Mouse (Mus musculus) heart, postnatal 10 days (tissue): ENCODE results near the gene Disp2. TPM values are rescaled to one million over a fixed set of nuclear protein-coding genes. Genes with fewer than 3 reads are reported as not detected.
A peak's percentile ranks its signal among the peaks of the same experiment; 100 is the strongest.

Source experiments
- DNase-seq, 2 experiments: peaks; one replicate each; pipeline ENCODE4 v3.0.0; 2021
- intact Hi-C: fragments of 180-260 bp; cut with DNase I; formaldehyde crosslinking; loops from one replicate; pipeline ENCODE4 v1.15.1; 2025
- total RNA-seq, 2 experiments: library from RNA; stranded (reverse); gene quantifications; 2 replicates each; pipeline ENCODE4 v1.2.3; 2021

Gene Disp2
- total RNA-seq, 2 experiments from 2014 or later, result 0.07 TPM; not detected in 1

GRCm38 (mm10) chr2:118755407-118755806 lies 24.1 kb upstream of the Disp2 start:
- DNase-seq, result no peak
- intact Hi-C loops, result no loop called here

GRCm38 (mm10) chr2:118756103-118756502 lies 23.4 kb upstream of the Disp2 start:
- DNase-seq, result no peak
- intact Hi-C loops, result no loop called here

GRCm38 (mm10) chr2:118759828-118760227 lies 19.7 kb upstream of the Disp2 start:
- peak; percentile 66 to 70 for DNase-seq
- intact Hi-C loops, result loop anchor here (1.0 kb wide), 1 partner anchor 60 kb away; no protein-coding TSS in a partner anchor

GRCm38 (mm10) chr2:118760311-118761025 lies 19.1 kb upstream of the Disp2 start:
- intact Hi-C loops, result loop anchor here (1.0 kb wide), 2 partner anchors 60 to 123 kb away; no protein-coding TSS in a partner anchor
- DNase-seq, result peak in 1 of 2 experiments; percentile 41

- intact Hi-C loops, result loop anchor here (1.0 kb wide), 1 partner anchor 122 kb away; no protein-coding TSS in a partner anchor
- DNase-seq, result peak in 1 of 2 experiments; percentile 53
These were observed 18.2 kb upstream of the Disp2 start for GRCm38 (mm10) chr2:118761358-118761757.

- intact Hi-C loops, result loop anchor here (1.0 kb wide), 2 partner anchors 16 to 121 kb away; no protein-coding TSS in a partner anchor
These were observed 17.4 kb upstream of the Disp2 start, which contains the start of gene Ccdc9b for GRCm38 (mm10) chr2:118761906-118762783. Gene Ccdc9b, minus strand, starts transcription at chr2:118762661.

GRCm38 (mm10) chr2:118762784-118763148 lies 16.8 kb upstream of the Disp2 start:
- intact Hi-C loops, result loop anchor here (1.0 kb wide), 1 partner anchor 16 kb away; no protein-coding TSS in a partner anchor

More at GRCm38 (mm10) chr2:118761906-118762783, 17.4 kb upstream of the Disp2 start, which contains the start of gene Ccdc9b:
- DNase-seq, result peak; percentile 91 to 93

GRCm38 (mm10) chr2:118763469-118763868 lies 16.1 kb upstream of the Disp2 start:
- intact Hi-C loops, result no loop called here
- peak in 1 of 2 experiments; percentile 40 for DNase-seq

More at GRCm38 (mm10) chr2:118762784-118763148, 16.8 kb upstream of the Disp2 start:
- DNase-seq, result no peak

- intact Hi-C loops, result no loop called here
- peak in 1 of 2 experiments; percentile 65 for DNase-seq
These were observed 15.3 kb upstream of the Disp2 start for GRCm38 (mm10) chr2:118764094-118764831.

GRCm38 (mm10) chr2:118764875-118765274 lies 14.6 kb upstream of the Disp2 start:
- no peak for DNase-seq
- intact Hi-C loops, result no loop called here

- intact Hi-C loops, result no loop called here
- peak in 1 of 2 experiments; percentile 15 for DNase-seq
These were observed 13.2 kb upstream of the Disp2 start for GRCm38 (mm10) chr2:118766041-118767033.

GRCm38 (mm10) chr2:118772158-118772874 lies 7.2 kb upstream of the Disp2 start, which contains the start of gene Phgr1:
Gene Phgr1, plus strand, starts transcription at chr2:118772769.
- no peak for DNase-seq
- intact Hi-C loops, result no loop called here

GRCm38 (mm10) chr2:118774536-118774935 lies 5.0 kb upstream of the Disp2 start:
- intact Hi-C loops, result no loop called here
- DNase-seq, result no peak

- intact Hi-C loops, result no loop called here
- no peak for DNase-seq
These were observed 4.1 kb upstream of the Disp2 start for GRCm38 (mm10) chr2:118775396-118775795.

GRCm38 (mm10) chr2:118775846-118776245 lies 3.7 kb upstream of the Disp2 start:
- intact Hi-C loops, result no loop called here
- DNase-seq, result no peak

GRCm38 (mm10) chr2:118776295-118776694 lies 3.2 kb upstream of the Disp2 start:
- no peak for DNase-seq
- intact Hi-C loops, result no loop called here

- intact Hi-C loops, result loop anchor here (2.0 kb wide), 1 partner anchor 32 kb away; no protein-coding TSS in a partner anchor
- DNase-seq, result no peak
These were observed 1.1 kb upstream of the Disp2 start for GRCm38 (mm10) chr2:118778418-118778817.

GRCm38 (mm10) chr2:118779065-118779464 lies 454 bp upstream of the Disp2 start:
- DNase-seq, result no peak
- intact Hi-C loops, result loop anchor here (2.0 kb wide), 1 partner anchor 32 kb away; no protein-coding TSS in a partner anchor
